Mouse (Mus musculus): Measurements from ENCODE around the gene Tmem176b.
"Not testable (repeated sequence)": the region's sequence is repeated elsewhere in the genome, so short reads cannot be mapped to it uniquely, and the experiment has no call there.

Tmem176b gene

DNA sequence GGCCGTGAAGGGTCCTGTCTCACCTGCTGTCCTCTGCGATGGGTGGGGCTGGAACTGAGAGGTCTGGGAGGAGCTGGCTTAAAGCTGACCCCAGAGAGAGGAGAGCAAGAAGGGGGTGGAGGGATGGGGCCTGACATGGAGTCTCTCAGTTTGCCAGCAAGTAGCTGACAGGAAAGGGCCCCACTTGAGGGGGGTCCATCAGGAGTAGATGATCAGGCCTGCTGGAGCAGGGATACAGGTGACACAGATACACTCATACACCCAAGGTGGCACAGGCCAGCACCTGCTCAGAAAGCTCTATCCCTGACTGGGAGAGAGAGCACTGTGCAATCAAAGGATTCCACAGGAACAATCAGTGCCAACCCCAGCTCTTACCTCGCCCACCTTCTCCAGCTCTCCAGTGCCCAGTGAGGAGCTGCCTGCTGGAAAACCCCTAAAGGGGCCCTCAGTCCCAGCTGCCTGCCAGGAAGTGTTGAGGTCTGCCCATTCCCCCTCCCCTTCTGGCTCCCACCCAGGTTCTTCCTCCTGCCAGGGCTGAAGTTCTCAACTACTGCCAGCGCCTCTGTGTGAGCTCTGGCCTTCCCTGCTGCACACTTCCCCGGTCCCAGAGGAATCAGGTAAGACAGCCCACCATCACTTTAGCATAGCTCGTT, at the start of gene Tmem176b:
Gene Tmem176b, minus strand, starts transcription at position 524 of the 653 bp plus-strand sequence.
- peak; percentile 81 for DNase-seq

GRCm38 (mm10) chr6:48876510-48877135, 35.3 kb upstream of the Tmem176b start:
- no peak for DNase-seq

GRCm38 (mm10) chr6:48875515-48875914, 34.2 kb upstream of the Tmem176b start:
- DNase-seq: no peak

DNA sequence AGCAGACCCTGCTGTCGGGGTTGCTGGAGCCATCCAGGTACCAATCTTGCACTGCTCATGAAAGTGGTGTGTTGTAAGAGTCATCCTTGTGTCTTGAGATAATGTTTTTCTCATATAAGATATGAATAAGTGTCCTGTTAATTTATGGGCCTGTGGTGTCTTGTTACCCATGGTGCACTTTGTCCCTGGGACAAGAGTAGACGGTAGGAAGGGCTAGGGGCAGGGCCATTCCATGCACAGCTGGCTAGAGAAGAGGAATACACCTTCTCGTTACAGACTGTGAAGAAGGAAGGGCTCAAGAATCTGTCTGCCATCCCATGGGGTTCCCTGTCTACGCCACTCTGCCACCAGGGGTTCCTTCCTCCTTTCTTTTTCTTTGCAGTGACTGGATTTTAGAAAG, 33.3 kb upstream of the Tmem176b start:
- DNase-seq: no peak

DNA sequence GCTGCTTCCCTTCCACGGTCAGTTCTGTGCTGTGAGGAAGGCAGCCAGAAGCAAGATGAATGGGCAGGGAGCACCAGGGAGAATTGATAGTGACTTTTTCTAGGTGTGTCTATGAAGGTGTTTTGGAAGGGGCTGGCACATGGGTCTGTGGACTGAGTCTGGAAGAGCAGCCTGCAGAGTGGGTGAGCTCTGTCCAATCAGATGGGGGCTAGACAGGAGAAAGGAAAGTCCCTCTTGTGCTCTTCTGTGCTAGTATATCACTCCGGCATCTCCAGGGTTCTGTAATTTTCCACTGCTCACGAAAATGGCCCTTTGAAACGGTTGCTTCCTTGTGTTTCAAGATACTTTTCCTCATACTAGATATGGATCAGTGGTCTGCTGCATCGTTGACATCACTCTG, 31.3 kb upstream of the Tmem176b start, which contains the start of gene Aoc1:
Gene Aoc1, plus strand, starts transcription at position 301 of the 400 bp plus-strand sequence.
- DNase-seq: no peak

DNA sequence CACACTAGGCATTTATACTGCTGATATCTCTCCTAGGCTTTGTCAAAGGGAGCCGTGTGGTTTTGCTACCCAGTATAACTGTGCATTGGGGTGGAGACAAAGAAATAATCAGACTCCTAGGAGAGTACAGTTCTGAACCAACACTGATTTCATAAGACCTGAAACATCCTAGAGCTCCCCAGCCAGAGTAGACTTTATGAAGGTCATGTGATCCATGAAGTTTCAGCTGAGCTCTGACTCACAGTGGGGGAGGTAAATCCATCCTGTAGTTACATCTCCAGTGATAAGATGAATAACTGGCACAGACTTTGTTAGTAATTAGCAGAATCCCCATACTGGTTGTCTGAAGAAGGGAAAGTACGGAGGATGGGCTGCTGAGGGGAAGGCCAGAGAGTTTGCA, 28.5 kb upstream of the Tmem176b start:
- DNase-seq: no peak

GRCm38 (mm10) chr6:48867158-48867557, 25.9 kb upstream of the Tmem176b start:
- no peak for DNase-seq

- not testable (repeated sequence) for DNase-seq
These were observed 25.2 kb upstream of the Tmem176b start for GRCm38 (mm10) chr6:48866355-48866950.

GRCm38 (mm10) chr6:48865152-48865745, 24.0 kb upstream of the Tmem176b start:
- no peak for DNase-seq

DNA sequence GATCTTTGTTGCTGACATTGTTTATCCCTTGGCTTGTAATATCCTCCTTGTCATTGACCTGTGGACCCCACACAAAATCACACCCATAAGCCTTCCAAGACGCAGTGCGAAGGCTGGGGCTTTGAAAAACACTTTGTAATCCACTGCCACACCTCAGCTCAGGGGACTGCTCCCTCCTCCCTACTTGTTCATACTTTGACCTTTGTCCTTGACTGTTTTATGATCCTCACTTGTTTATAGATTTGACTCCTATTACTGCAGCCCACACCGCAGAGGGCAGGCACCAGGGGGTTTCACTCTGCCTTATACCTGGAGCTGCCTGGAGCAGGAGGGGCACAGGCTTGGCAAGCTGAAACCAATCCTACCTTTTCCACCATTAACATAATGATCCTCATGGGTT, 23.4 kb upstream of the Tmem176b start:
- no peak for DNase-seq

- no peak for DNase-seq
These were observed 22.9 kb upstream of the Tmem176b start for GRCm38 (mm10) chr6:48864181-48864580.

GRCm38 (mm10) chr6:48863488-48863887, 22.2 kb upstream of the Tmem176b start:
- no peak for DNase-seq

- DNase-seq: no peak
These were observed 21.5 kb upstream of the Tmem176b start for GRCm38 (mm10) chr6:48862816-48863215.

- DNase-seq: no peak
These were observed 20.5 kb upstream of the Tmem176b start for GRCm38 (mm10) chr6:48861616-48862280.

GRCm38 (mm10) chr6:48860851-48861250, 19.6 kb upstream of the Tmem176b start:
- DNase-seq: no peak

DNA sequence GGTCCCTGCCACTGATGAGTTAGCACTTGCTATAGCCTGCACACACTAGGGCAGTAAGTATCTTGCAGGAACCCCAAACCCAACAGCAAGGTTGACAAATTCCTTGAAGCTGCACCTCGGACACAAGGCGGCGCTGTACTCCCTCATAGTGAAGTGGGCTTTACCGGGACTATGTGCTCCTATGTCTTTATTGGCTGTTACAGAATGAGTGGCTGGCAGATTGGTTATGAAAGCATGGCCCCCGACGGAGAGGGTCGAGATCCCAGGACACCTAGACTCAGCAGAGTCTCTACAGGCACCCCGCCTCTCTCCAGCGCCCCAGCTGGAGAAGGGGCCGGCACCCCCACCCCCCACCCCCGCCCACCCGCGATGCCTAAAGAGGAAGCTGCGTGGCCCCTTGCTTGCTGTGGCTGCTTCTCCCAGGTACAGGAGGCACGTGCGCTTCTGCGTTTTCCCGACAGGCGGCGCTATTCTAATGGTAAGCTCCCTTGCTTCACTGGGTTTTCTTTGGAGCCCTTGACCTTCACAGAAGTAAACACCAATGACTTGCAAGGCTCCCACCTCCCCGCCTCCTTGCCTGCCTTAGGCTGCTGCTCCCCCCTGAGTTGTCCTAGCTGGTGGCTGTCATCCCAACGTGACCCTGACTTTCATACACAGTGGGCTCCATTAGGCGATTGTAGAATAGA, 19.0 kb upstream of the Tmem176b start:
- peak; percentile 70 for DNase-seq

- DNase-seq: no peak
These were observed 16.5 kb upstream of the Tmem176b start for GRCm38 (mm10) chr6:48857613-48858302.

DNA sequence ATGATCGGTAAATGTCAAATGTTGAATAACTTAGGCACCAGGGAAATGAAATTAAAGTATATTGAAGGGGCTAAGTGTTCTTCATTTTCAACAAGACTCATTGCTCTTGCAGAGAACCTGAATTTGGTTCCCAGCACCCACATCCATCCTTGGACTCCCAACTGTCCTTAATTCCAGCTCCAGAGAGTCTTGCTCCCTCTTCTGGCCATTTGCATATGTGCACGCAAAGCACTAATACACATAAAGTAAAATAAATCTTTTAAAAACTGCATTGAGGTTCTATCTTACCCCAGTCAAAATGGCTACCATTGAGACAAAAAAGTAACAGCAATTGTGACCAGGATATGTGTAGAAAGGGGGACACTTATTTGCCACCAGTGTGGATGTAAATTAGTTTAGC, 12.9 kb upstream of the Tmem176b start:
- no peak for DNase-seq

DNA sequence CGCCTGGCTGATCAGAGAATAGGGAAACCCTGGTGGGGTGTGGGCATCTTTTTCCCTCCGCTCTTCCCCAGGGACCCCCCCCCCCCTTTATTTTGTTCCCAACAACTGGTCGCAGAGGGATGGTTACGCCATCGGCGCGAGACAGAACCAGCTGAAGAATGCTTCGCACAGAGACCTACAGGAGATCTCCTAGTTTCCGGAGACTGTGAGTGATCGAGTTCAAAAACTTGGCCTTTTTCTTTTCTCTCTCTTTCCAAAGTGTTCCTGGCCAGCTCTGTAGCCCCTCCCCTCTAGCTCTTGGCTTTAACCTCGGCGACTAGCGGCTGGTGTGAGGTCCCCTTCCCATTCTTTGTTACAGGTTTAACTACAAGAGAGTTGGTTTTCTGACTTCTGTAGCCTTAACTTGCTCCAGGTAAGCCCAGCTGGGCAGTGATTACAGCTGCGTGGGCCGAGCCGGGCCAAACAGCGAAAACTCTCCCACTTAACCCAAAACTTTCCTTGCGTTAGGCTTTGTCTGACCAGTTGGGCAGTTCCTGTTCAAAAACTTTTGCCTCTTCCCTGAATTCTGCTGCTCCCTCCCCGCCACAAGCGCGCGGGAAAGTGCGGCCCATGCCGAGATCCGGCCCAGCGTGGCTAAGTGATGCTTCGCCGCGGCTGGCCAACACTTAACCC, 10.7 kb upstream of the Tmem176b start:
- DNase-seq: no peak

DNA sequence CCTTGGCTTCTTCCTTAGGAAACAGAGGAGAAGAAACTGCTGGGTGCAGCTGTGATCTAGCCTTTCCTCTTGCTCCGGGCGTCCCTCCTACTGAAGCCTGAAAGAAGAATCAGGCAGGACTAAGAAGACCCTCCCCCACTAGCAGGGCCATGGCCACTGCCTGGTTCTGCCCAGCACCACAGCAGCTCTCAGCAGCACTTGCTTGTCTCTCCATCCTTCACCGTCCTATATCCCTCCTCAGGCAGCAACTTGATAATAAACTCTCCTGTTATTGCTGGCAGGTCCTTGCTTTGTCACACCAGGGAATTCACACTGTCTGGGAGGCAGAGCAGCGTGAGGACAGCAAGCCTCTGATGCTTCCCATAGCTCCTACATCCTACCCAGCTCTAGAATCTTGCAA, 3.8 kb upstream of the Tmem176b start:
- DNase-seq: no peak

DNA sequence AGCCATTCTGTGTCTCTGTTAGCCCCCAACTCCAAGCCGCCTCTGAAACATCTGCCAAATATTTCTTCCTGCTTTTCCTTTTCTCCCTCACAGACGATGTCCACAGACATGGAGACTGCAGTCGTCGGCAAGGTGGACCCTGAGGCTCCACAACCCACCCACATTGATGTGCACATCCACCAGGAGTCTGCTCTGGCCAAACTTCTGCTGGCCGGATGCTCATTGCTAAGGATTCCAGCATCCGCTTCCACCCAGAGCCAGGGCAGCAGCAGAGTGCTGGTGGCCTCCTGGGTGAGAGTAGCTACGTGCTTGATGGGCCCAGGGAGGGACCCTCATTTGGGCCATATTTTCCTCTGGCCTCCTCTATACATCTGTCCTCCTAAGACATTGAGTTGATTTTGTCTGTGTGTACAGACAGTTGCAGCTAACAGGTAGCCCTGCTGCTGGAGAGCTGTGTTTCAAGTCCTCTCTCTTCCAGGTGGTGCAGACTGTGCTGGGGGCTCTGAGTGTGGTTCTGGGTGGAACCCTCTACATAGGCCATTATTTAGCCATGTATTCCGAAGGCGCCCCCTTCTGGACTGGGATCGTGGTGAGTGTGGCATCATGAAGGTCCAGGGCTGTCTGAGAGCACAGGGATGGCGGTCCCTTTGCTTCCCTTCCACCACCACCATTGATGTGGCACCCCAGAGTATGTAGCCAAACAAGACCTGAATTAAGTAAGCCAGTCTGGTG, 981 bp upstream of the Tmem176b start:
- peak; percentile 17 for DNase-seq
